Mouse (Mus musculus) brain, embryonic 14.5 days (tissue): ENCODE measurements around the gene Camsap3. TPM values are rescaled to one million over a fixed set of nuclear protein-coding genes. Genes with fewer than 3 reads are reported as not detected.
"Not testable (repeated sequence)": the region's sequence is repeated elsewhere in the genome, so short reads cannot be mapped to it uniquely, and the experiment has no call there.

Source experiments
- DNase-seq: peaks from one replicate; pipeline ENCODE4 v3.0.0-alpha.2; 2011; ENCODE audit warnings: low read depth
- CTCF ChIP-seq: fragments of 200-500 bp; IDR thresholded peaks from 2 replicates; pipeline ENCODE4 v1.5.1; 2012; ENCODE audit warnings: inconsistent platforms, mild to moderate bottlenecking, moderate library complexity, borderline replicate concordance; ENCODE audit not compliant: insufficient read depth, insufficient read length; ENCODE audit errors: extremely low read depth
- POLR2A ChIP-seq: fragments of 200-500 bp; IDR thresholded peaks from 2 replicates; pipeline ENCODE4 v1.6.1; 2012; ENCODE audit warnings: mild to moderate bottlenecking, inconsistent platforms, borderline replicate concordance; ENCODE audit not compliant: poor library complexity, insufficient read depth, insufficient read length, severe bottlenecking; ENCODE audit errors: extremely low read depth
- polyA plus RNA-seq: library from polyadenylated mRNA; depleted of rRNA; stranded (reverse); fragments of >200 nt; gene quantifications from 2 replicates; pipeline ENCODE4 v1.2.3, GENCODE M21; 2012

Camsap3 gene
- polyA plus RNA-seq, 1 experiment: 86.3 TPM

DNA sequence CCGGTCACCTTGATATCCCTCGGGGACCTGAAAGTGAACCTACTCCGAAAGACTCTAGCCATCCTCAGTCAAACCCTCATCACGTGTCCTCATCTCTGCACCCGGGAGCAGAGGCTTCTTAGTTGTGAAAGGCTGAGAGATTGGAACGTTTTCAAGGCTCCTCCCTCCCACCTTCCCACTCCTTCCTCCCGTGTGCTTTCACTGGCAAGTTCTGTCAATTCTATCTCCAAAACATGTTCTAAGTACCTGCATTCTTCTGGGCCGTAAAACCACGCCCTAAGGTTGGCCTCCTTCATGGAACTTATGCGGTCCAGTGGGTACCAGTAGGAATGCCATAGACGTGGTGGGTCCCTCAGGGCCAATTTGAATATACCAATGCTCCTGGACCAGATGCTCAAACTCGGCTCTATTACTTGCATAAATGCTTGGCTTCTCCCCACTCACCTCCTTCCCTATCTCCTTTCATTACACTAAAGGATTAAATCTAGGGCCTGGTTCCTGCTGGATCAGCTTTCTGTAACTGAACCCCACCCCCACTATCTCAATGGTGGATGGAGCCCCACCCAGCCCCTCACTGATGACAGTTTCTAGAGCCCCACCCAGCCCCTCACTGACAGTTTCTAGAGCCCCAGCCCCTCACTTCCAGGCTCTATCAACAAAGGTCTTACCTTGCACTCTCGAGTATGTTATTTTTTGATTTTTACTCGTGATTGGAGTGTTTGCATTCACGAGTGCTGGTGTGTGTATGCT lies 10.7 kb upstream of the Camsap3 start:
- DNase-seq: no peak
- TF ChIP-seq CTCF: no peak
- no peak for TF ChIP-seq POLR2A

DNA sequence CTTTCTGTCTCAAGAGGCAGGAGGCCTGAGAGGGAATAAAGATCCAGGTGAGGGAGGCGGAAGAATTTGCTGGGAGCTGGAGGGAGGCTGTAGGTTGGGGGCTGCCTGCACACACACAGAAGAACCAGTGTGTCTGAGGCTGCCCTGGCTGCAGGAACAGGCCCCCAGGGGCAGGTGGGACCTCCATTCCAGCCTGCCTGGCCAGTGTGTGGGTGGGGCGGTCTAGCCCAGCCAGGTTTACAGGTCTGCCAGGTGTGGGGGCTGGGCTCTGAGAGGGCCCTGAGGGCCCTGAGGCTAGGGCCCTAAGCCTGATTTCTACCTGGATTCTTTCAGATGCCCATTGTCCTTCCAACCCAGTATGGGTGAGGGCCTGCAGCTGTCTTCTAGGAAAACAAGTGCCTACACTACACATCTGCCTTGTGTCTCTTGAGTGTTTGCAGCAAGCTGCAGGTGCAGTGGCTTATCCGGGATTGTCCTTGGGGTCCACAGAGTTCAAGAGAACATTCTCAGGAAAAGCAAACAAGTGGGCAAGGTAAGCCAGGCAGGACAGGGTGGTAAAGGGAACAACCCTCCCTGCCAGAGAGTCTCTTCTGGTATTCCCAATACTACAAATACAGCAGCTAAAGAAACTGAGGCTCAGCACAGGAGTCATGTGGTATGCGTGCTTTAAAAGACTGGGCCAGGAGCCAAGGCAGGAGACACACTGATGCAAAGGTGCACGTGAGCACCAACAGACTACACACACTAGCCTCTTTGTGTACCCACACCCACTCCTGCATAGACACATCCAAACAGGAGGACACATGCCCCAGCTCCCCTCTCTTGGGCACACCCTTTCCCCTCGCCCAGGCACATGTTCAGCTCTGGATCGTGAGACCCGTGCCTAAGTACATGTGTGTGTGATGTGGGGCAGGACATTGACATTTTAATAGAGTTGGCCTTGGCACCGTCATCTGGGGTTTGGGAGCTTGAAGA lies 7.4 kb upstream of the Camsap3 start:
- TF ChIP-seq POLR2A (no peak), CTCF (no peak)
- no peak for DNase-seq

DNA sequence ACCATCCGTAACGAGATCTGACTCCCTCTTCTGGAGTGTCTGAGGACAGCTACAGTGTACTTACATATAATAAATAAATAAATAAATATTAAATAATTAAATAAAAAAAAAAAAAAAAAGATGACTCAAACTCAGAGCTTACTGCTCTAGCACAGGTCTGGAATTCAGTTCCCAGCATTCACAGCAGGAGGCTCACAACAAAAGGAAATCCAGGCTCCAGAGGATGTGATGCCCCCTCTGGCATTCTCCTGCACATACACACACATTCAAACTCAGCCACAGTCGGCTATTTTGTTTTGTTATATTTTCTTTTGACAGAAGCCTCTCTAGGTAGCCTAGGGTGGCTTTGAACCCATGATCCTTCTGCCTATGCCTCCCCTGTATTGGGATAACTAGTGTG lies 5.1 kb upstream of the Camsap3 start:
- DNase-seq: not testable (repeated sequence)

DNA sequence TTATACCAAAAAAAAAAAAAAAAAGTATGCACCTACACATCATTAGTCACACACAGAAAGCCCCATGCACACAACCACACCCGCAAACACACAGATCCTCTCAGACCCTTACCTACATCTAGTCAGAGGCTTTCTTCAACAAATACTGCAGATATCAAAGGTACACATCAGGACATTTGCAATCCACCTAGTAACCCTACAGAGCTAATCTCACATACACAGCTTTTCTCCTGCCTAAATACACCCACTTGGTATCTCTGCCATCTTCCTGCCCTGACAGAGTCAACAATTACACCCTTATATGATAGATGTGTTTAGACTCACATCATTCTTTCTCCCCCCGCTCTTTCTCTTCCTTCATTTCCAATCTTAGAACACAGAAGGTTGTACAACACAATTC lies 641 bp upstream of the Camsap3 start:
- TF ChIP-seq POLR2A: no peak
- no peak for TF ChIP-seq CTCF
- DNase-seq: no peak

DNA sequence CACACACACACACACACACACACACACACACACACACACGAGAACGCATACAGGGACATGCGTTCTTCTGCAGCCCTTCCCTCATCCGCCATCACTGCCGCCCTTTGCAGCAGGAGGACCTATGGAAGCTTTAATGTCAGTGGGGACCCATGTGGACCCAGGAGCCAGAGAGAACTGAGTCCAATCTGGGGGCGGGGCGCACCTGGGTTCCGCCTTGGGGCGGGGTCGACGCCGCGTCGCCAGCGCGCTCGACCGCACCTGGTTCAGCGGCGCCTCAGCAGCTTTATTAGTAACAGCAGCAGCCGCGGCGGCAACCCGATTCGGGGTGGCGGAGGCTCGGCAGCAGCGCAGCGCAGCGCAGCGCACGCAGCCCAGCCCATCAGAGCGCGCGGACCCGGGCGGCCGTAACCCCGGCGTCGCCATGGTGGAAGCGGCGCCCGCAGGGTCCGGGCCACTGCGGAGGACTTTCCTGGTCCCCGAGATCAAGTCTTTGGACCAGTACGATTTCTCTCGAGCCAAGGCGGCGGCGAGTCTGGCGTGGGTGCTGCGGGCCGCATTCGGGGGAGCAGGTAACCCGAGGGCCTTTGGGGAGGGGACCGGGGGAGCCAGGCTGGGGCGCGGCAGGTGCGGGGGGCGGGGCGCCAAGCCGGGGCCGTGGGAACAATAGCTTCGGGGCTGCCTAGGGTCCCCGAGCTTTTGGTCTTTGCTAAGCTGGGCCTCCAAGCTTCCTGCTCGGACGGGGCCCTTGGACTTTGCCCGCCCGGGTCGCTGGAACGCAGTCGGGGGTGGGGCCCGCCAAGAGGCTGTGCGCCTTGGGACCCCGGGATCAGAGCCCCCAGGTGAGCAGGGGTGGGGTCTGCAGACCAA lies 531 bp downstream of the Camsap3 start:
- DNase-seq: peak; percentile 83
- TF ChIP-seq CTCF: no peak
- TF ChIP-seq POLR2A: peak; percentile 61

DNA sequence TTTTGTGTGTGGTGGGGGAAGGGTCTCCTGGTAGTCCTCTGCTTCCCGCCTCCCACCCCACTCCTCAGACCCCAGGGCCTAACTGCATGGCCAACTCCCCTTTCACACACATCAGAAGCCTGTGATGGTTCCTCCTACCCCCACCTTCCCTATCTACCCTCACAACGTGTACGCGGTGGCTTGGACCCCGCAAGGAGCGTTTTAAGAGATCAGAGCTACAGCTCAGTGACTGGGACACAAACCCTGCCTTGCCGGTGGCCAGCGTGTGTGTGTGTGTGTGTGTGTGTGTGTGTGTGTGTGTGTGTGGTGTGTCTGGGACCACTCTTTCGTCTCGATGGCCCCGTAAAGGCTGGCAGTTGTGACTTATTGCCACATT lies 1.2 kb downstream of the Camsap3 start:
- no peak for TF ChIP-seq POLR2A
- TF ChIP-seq CTCF: no peak
- peak; percentile 55 for DNase-seq

DNA sequence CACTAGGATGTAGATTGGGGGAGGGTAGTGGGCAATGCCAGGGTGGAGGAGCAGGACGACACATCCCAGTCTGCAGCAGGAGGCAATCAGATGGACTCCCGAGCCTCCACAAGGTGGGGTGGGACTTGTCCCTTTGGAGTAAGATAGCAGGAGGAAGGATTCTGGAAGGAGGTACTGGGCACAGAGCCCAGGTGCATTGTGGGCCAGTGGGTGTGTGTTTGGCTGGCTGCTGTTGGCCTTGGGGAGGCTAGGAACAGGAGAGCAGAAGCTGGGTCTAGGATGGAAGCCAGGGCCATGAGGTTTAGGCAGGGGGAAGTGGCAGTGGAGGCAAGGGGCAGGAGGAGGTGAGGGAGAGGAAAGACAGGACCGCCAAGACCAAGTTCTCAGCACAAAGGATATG lies 6.4 kb downstream of the Camsap3 start:
- peak; percentile 22 for DNase-seq
- no peak for TF ChIP-seq CTCF
- TF ChIP-seq POLR2A: no peak

DNA sequence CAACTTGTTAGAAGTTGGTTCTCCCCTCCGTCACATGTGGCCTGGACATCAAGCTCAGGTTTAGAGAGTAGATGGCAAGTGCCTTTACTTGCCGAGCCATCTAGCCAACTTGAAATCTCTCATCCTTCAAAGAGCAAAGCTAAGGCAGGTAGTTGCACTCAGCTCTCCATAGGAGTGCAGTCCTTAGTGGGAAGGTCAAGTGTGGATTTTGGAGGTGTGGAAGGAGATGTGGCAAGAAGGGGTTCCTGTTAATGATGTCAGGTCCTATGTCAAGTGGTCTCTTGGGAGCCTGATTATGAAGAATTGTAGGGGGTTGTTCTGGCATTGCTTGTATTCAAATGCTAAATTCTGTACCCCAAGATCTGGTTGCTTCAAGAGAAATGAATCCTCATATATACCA lies 7.4 kb downstream of the Camsap3 start:
- no peak for DNase-seq
- TF ChIP-seq POLR2A (no peak), CTCF (no peak)

DNA sequence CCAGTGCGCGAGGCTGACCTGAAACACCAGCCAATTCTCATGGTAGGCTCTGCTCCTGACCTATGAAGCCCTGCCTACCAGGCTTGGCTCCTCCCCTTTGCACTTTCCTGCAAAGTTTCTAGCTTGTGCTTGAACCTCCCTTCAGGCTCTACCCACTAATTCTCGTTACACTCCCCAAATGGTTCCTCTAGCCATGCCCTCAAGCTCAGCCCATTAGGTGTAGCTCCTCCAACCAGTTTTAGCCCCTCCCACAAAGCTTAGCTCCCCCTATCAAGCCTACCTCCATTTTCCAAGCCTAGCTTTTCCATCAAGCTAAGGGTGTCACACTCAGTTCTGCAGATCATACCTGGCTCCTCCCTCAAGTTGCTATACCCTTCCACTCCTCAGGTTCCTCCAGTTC lies 11.0 kb downstream of the Camsap3 start:
- TF ChIP-seq CTCF (no peak), POLR2A (no peak)

DNA sequence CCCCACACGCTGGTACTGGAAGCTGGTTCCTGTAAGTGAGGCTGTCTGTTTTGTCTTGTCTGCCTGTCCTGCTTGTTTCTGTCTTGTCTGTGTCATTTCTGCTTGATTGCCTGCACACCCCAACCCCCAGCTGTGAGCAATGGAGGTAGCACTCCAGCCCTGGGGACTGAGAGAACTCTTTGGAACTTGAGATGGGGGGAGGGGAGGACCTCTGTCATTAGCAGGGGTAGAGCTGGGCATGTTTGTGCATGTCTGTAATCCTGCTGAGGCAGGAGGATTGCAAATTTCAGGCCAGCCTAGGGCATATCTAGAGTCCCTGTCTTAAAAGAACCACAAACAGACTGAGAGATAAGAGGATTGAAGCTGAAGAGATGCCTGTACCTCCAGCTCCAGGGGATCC lies 12.1 kb downstream of the Camsap3 start:
- DNase-seq: no peak
- TF ChIP-seq POLR2A: no peak
- TF ChIP-seq CTCF: no peak

More for the DNA sequence above, 11.0 kb downstream of the Camsap3 start:
- no peak for DNase-seq

DNA sequence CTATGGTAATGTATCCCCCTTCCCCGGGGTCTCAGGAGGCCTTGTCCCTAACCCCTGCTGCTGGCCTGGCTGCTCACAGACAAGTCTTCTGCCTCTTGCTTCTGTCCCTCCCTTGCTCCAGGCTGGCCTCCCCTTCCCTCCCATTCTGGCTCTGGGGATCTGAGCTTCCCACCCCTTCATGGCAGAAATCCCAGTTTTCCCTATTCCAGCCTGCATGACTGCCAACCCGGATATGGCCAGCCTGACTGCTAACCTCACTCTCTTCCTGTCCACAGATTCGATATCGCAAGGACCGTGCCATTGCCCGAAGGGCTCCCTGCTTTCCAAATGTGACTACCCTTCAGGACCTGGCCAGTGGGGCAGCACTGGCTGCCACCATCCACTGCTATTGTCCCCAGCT lies 13.3 kb downstream of the Camsap3 start:
- TF ChIP-seq CTCF: no peak
- TF ChIP-seq POLR2A: no peak
- no peak for DNase-seq
